Mouse (Mus musculus) C2C12 (cell line): ENCODE measurements around the gene Ube2h.

ENCODE experiments used
- CEBPB ChIP-seq: IDR thresholded peaks from one replicate; pipeline ENCODE4 v1.6.1; 2011; ENCODE audit warnings: low read depth, mild to moderate bottlenecking, control low read depth, moderate library complexity
- CTCF ChIP-seq: IDR thresholded peaks from one replicate; pipeline ENCODE4 v1.5.1; 2011; ENCODE audit not compliant: control insufficient read depth, insufficient read depth, insufficient read length
- FOSL1 ChIP-seq: IDR thresholded peaks from one replicate; pipeline ENCODE4 v1.8.0; 2011; ENCODE audit warnings: mild to moderate bottlenecking, low read length; ENCODE audit not compliant: poor library complexity, insufficient read depth, severe bottlenecking
- MAX ChIP-seq: IDR thresholded peaks from one replicate; pipeline ENCODE4 v1.6.1; 2011; ENCODE audit warnings: mild to moderate bottlenecking, control low read depth
- MYOG ChIP-seq: IDR thresholded peaks from one replicate; pipeline ENCODE4 v1.6.1; 2011; ENCODE audit not compliant: control insufficient read depth, insufficient read length; ENCODE audit errors: extremely low read depth

DNA sequence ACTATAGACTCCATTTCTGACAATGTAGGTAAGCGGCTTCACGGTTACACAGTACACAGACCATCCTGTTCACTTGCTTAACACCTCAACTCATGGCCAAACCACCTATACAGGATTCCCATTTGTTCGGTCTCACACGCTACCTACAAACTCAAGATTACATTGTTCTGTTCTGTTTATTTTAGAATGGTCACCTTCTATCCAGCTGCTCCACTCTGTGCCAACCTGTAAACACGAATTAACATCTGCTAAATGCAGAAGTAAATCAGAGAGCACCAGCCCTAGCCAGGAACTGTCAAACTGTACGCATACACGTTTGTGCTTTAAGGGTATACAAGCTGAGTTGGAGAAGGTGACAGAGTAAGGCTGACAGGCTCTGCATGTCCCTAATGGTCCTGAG, 27.5 kb downstream of the Ube2h start:
- no peak for TF ChIP-seq MAX
- TF ChIP-seq FOSL1, result no peak
- TF ChIP-seq CEBPB, result no peak
- no peak for TF ChIP-seq CTCF
- TF ChIP-seq MYOG, result no peak
